Mouse (Mus musculus) stomach, adult 2 months (tissue): Measurements from ENCODE around the gene Skint9. TPM values are rescaled to one million over a fixed set of nuclear protein-coding genes. Genes with fewer than 3 reads are reported as not detected.

Experiments used
- polyA plus RNA-seq: library from polyadenylated mRNA; depleted of rRNA; stranded (reverse); fragments of >200 nt; gene quantifications from 2 replicates; pipeline ENCODE4 v1.2.3, GENCODE M21; 2012; rRNA removed

The Skint9 gene
- not detected in 2 replicates for polyA plus RNA-seq

GRCm38 (mm10) chr4:112433885-112434284 is at the start of gene Skint9:
TSS of gene Skint9 (minus strand) at chr4:112433985.

Other genes starting within 250 kb of the Skint9 start
- 0.16 and 0.21 TPM in 2 replicates for gene Skint3, start 201.7 kb downstream of the Skint9 start, polyA plus RNA-seq
- gene Skint2, start 123.2 kb upstream of the Skint9 start, polyA plus RNA-seq: 0.06 and 0.19 TPM in 2 replicates